Mouse (Mus musculus): ENCODE results near the gene Kdm4d. TPM values are rescaled to one million over a fixed set of nuclear protein-coding genes. Genes with fewer than 3 reads are reported as not detected.
A peak's percentile ranks its signal among the peaks of the same experiment; 100 is the strongest.

The Kdm4d gene
- polyA plus RNA-seq, 1 experiment: not detected

DNA sequence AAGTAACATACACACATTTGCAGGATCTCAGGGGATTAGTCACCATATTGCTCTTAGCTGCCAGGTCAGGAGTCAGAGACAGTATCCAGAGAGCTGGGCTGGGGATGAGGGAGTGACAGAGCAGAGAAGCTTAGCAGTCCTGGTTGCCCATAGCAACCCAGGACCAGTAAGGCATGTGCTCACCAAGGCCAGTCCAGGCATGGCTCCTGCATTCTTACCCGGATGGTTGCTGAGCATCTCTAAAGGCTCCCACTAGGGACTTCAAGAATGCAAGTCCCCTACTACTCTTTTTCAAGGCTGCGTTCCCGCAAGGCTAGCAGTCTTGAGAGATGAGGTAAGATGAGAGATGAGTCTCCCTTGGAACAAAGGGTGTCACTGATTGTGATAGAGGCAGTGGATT, 32.0 kb upstream of the Kdm4d start:
- Histone ChIP-seq H3K36me3 (ENCODE audit: control insufficient read depth, insufficient read depth, low read length) (no peaks in the 10 kb centered on the region), H3K4me1 (ENCODE audit: control insufficient read depth, insufficient read depth, insufficient read length, low read length) (0 out of 2 replicates have a peak, but pooled peaks cover 2% of the 10 kb centered on the region), H3K27ac (ENCODE audit: insufficient read depth, low read depth, low read length) (no peak overlapping the region), H3K27me3 (ENCODE audit: control insufficient read depth, insufficient read depth, low read length) (no peaks in the 10 kb centered on the region), H3K4me3 (ENCODE audit: low read depth, low read length) (no peak overlapping the region)
- 61% methylated on average over 3 of the region's 3 CpGs for WGBS
- TF ChIP-seq CTCF (IDR thresholded peaks at IDR 0.05; ENCODE audit: extremely low read depth, insufficient read length, insufficient replicate concordance, low read depth, low read length) (no peak), POLR2A (IDR thresholded peaks at IDR 0.05; ENCODE audit: low read depth, low read length) (no peak)

GRCm38 (mm10) chr9:14530004-14530403, 29.7 kb upstream of the Kdm4d start:
- Histone ChIP-seq H3K4me1 (ENCODE audit: control insufficient read depth, insufficient read depth, insufficient read length, low read length) (0 out of 2 replicates have a peak, but pooled peaks cover 2% of the 10 kb centered on the region), H3K27me3 (ENCODE audit: control insufficient read depth, insufficient read depth, low read length) (no peaks in the 10 kb centered on the region), H3K36me3 (ENCODE audit: control insufficient read depth, insufficient read depth, low read length) (no peaks in the 10 kb centered on the region), H3K4me3 (ENCODE audit: low read depth, low read length) (no peak overlapping the region), H3K27ac (ENCODE audit: insufficient read depth, low read depth, low read length) (no peak overlapping the region)
- WGBS: 30% methylated on average over 5 of the region's 5 CpGs
- TF ChIP-seq POLR2A (IDR thresholded peaks at IDR 0.05; ENCODE audit: low read depth, low read length) (no peak), CTCF (IDR thresholded peaks at IDR 0.05; ENCODE audit: extremely low read depth, insufficient read length, insufficient replicate concordance, low read depth, low read length) (no peak)

GRCm38 (mm10) chr9:14523408-14524043, 23.2 kb upstream of the Kdm4d start:
- no peak overlapping the region for H3K4me3 ChIP-seq (ENCODE audit: low read depth, low read length)
- no peak overlapping the region for H3K27ac ChIP-seq (ENCODE audit: insufficient read depth, low read depth, low read length)
- H3K36me3 ChIP-seq (ENCODE audit: control insufficient read depth, insufficient read depth, low read length): no peaks in the 10 kb centered on the region
- TF ChIP-seq CTCF (IDR thresholded peaks at IDR 0.05; ENCODE audit: extremely low read depth, insufficient read length, insufficient replicate concordance, low read depth, low read length) (peak; percentile 86; the same call in 1 of the 2 replicates), POLR2A (IDR thresholded peaks at IDR 0.05; ENCODE audit: low read depth, low read length) (no peak)
- no peaks in the 10 kb centered on the region for H3K4me1 ChIP-seq (ENCODE audit: control insufficient read depth, insufficient read depth, insufficient read length, low read length)
- H3K27me3 ChIP-seq (ENCODE audit: control insufficient read depth, insufficient read depth, low read length): no peaks in the 10 kb centered on the region
- WGBS: 4% methylated on average over 4 of the region's 4 CpGs

DNA sequence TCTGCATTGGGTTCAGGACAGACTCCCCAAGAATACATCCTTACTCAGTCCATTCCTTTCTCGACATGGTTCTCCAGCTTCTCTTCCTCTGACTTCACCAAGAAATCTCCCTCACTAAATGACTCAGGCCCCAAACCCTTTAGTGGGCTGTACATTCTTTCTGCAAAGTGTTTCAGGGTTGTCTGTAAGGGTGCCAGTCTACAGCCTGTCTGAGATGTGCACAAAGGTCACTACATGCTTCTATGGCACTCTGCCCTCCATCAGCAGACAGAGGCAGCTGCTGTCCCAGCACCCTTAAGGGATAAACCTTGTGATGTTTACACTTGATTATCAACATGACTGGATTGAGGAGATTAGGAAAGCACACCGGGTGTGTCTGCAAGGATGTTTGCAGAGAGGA, 21.4 kb upstream of the Kdm4d start:
- Histone ChIP-seq H3K27me3 (ENCODE audit: control insufficient read depth, insufficient read depth, low read length) (no peaks in the 10 kb centered on the region), H3K36me3 (ENCODE audit: control insufficient read depth, insufficient read depth, low read length) (no peaks in the 10 kb centered on the region), H3K4me3 (ENCODE audit: low read depth, low read length) (no peak overlapping the region), H3K4me1 (ENCODE audit: control insufficient read depth, insufficient read depth, insufficient read length, low read length) (no peaks in the 10 kb centered on the region), H3K27ac (ENCODE audit: insufficient read depth, low read depth, low read length) (no peak overlapping the region)
- WGBS: 31% methylated on average over 2 of the region's 2 CpGs
- TF ChIP-seq POLR2A (IDR thresholded peaks at IDR 0.05; ENCODE audit: low read depth, low read length): no peak
- TF ChIP-seq CTCF (IDR thresholded peaks at IDR 0.05; ENCODE audit: extremely low read depth, insufficient read length, insufficient replicate concordance, low read depth, low read length): no peak

DNA sequence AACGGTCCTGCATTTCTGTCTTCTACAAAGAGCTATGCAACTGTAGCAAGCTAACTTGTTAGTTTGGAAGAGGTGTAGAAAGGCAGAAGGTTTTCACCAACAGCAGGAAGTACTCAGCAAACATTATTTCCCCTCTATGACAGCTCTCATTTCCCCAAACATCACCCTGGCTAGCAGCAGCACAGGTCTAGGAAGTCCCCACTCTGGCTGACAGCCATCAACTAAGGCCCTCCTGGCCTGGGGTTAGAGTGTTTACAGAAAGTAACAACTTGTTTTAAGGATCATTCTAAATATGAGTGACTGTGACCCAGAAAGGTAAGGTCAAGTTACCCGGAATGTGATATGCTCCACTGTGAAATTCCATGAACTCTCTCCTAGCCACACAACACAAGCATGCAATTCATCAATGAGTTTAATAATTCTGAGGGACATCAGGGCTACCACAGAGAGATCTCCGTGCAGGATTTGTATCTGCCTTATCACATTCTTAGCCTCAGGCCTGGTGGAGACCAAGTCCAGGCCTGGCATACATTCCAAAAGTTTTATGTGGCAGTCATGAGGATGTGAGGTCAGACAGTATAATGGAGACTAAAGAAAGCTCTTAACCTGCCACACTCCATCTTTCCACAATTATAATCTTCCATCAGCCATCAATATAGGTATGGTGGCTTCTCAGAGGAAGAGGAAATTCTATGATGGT, 20.8 kb upstream of the Kdm4d start:
- Histone ChIP-seq H3K27ac (ENCODE audit: insufficient read depth, low read depth, low read length) (no peak overlapping the region), H3K27me3 (ENCODE audit: control insufficient read depth, insufficient read depth, low read length) (no peaks in the 10 kb centered on the region), H3K36me3 (ENCODE audit: control insufficient read depth, insufficient read depth, low read length) (no peaks in the 10 kb centered on the region), H3K4me3 (ENCODE audit: low read depth, low read length) (no peak overlapping the region), H3K4me1 (ENCODE audit: control insufficient read depth, insufficient read depth, insufficient read length, low read length) (no peaks in the 10 kb centered on the region)
- WGBS: 60% methylated on average over 3 of the region's 3 CpGs
- TF ChIP-seq CTCF (IDR thresholded peaks at IDR 0.05; ENCODE audit: extremely low read depth, insufficient read length, insufficient replicate concordance, low read depth, low read length) (no peak), POLR2A (IDR thresholded peaks at IDR 0.05; ENCODE audit: low read depth, low read length) (no peak)

DNA sequence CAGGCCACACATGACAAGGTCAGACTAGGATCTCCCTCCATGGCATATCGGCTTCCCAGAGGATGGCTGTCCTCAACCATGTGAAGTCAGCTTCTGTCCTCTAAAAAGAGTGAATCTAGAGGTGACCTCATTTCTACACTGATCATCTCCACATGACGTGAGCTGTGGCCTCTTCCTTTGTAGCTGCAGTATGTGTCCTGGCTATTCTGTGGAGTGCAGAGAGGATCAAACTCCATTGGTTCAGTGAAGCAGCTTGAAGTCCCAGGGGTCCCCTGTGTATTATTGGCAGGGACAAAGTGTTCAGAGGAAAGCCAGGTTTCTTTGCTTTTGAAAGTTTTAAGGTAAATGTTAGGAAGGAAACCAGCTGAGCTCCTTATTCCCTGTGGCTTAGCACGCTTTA, 17.8 kb upstream of the Kdm4d start:
- TF ChIP-seq POLR2A (IDR thresholded peaks at IDR 0.05; ENCODE audit: low read depth, low read length) (no peak), CTCF (IDR thresholded peaks at IDR 0.05; ENCODE audit: extremely low read depth, insufficient read length, insufficient replicate concordance, low read depth, low read length) (no peak)
- no peaks in the 10 kb centered on the region for H3K36me3 ChIP-seq (ENCODE audit: control insufficient read depth, insufficient read depth, low read length)
- no peak overlapping the region for H3K4me3 ChIP-seq (ENCODE audit: low read depth, low read length)
- H3K27ac ChIP-seq (ENCODE audit: insufficient read depth, low read depth, low read length): no peak overlapping the region
- H3K27me3 ChIP-seq (ENCODE audit: control insufficient read depth, insufficient read depth, low read length): no peaks in the 10 kb centered on the region
- 88% methylated on average over 3 of the region's 3 CpGs for WGBS
- H3K4me1 ChIP-seq (ENCODE audit: control insufficient read depth, insufficient read depth, insufficient read length, low read length): no peaks in the 10 kb centered on the region

DNA sequence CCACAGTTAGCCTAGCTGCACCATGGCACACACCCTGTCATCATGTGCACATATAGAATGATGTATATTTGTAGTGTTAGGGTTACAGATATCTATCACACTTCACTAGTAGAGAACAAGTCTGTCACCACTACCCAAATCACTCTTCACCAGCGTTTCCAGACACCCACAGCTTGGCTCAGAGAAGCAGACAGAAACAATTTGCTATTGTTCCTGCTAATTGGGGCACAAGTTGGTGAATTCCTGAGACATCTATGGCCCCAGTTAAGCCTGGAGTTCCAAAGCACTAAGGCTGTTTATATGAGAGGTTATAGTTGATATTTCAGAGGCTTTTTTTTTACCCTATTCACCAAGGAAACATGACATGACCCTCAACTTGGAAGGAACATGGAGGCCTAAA, 17.0 kb upstream of the Kdm4d start:
- 60% methylated on average over 1 of the region's 1 CpGs for WGBS
- no peaks in the 10 kb centered on the region for H3K4me1 ChIP-seq (ENCODE audit: control insufficient read depth, insufficient read depth, insufficient read length, low read length)
- H3K27ac ChIP-seq (ENCODE audit: insufficient read depth, low read depth, low read length): no peak overlapping the region
- no peaks in the 10 kb centered on the region for H3K36me3 ChIP-seq (ENCODE audit: control insufficient read depth, insufficient read depth, low read length)
- no peak overlapping the region for H3K4me3 ChIP-seq (ENCODE audit: low read depth, low read length)
- TF ChIP-seq POLR2A (IDR thresholded peaks at IDR 0.05; ENCODE audit: low read depth, low read length) (no peak), CTCF (IDR thresholded peaks at IDR 0.05; ENCODE audit: extremely low read depth, insufficient read length, insufficient replicate concordance, low read depth, low read length) (no peak)
- no peaks in the 10 kb centered on the region for H3K27me3 ChIP-seq (ENCODE audit: control insufficient read depth, insufficient read depth, low read length)

Measured in small intestine, adult 2 months (tissue).